Mouse (Mus musculus) gastrocnemius, postnatal 14 days (tissue): ENCODE data around the gene Zdhhc13. TPM values are rescaled to one million over a fixed set of nuclear protein-coding genes. Genes with fewer than 3 reads are reported as not detected.
A peak's percentile ranks its signal among the peaks of the same experiment; 100 is the strongest.

Experiments used
- DNase-seq: peaks from one replicate; pipeline ENCODE4 v3.0.0; 2021; ENCODE audit warnings: mixed read lengths
- intact Hi-C: fragments of 180-260 bp; cut with DNase I; formaldehyde crosslinking; loops from one replicate; pipeline ENCODE4 v1.15.1; 2025; ENCODE audit warnings: low total_unique reads
- total RNA-seq, 2 experiments: library from RNA; stranded (reverse); gene quantifications; 2 replicates each; pipeline ENCODE4 v1.2.3; 2021

Gene Zdhhc13
- total RNA-seq, 2 experiments from 2014 or later, result 4.4 to 4.7 TPM

DNA sequence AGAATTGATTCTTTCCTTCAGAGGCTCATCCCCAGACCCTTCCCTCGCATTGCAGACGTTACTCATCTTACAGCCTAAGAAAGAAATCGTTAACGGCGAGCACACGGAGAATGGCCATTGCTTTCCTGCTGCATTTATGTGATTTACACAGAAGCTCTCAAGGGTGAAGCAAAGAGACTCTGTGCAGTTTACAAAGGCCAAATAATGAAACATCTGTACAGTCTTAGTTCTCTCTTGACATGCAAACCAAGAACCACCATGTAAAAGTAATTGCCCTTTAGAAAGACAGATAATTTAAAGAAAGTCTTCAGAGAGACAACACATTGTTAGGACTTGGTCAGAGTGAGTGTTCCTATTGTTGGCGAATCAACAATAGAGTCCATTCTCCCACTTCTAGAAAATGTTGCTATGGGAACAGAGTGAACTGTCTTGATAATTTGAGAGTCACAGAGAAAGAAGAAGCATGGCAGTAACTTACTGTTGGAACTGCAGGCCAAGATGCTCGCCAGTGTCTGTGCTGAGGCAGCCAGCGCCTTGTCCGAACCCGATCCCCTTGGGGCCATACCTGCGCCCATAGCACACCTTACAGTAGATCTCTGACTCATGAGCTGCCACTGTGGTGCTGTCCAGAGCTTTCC, 46.3 kb downstream of the Zdhhc13 start:
- intact Hi-C loops, result no loop called here
- DNase-seq, result no peak

- no peak for DNase-seq
- intact Hi-C loops, result no loop called here
Observed at GRCm38 (mm10) chr7:48836949-48837348, 48.1 kb downstream of the Zdhhc13 start.

- intact Hi-C loops, result no loop called here
- DNase-seq, result no peak
Observed at GRCm38 (mm10) chr7:48838434-48838833, 49.6 kb downstream of the Zdhhc13 start.

- DNase-seq, result no peak
- intact Hi-C loops, result no loop called here
Observed at GRCm38 (mm10) chr7:48840545-48840944, 51.7 kb downstream of the Zdhhc13 start.

DNA sequence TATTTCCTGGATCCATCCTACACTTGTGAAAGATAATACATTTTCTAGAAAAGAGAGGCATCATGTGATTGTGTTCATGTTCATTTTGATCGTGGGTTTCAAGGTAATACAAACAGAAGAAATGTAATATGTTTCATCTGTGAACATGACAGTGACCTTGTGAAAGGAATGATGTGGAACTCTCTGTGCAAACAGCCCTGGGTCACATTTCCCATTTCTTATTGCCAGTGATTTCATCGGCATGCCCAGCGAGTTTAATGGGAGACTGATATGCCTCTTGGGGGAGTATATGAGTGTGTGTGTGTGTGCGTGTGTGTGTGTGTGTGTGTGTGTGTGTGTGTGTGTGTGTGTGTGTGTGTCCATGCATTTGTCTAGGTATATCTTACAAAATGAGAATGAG, 52.7 kb downstream of the Zdhhc13 start:
- intact Hi-C loops, result no loop called here
- DNase-seq, result no peak

DNA sequence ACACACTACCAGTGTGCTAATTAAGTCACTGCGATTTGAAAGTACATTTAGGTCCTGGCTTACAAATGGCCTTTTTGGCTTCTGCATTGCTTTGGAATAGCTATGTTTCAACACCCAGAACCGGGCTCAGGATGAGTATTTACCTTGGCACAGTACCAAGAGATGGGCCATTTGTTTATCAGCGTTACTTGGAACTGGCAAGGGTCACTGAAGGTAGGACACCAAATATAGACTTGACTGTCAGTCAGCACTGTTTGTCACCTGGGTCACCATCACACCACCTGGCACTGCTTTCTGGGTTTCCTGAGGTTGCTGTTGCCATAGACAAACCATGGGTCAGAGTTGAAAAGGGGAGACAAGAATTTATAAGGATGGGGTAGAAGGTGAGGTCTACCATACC, 53.5 kb downstream of the Zdhhc13 start:
- DNase-seq, result no peak
- intact Hi-C loops, result no loop called here

- intact Hi-C loops, result no loop called here
- DNase-seq, result no peak
Observed at GRCm38 (mm10) chr7:48843541-48843940, 54.7 kb downstream of the Zdhhc13 start.

DNA sequence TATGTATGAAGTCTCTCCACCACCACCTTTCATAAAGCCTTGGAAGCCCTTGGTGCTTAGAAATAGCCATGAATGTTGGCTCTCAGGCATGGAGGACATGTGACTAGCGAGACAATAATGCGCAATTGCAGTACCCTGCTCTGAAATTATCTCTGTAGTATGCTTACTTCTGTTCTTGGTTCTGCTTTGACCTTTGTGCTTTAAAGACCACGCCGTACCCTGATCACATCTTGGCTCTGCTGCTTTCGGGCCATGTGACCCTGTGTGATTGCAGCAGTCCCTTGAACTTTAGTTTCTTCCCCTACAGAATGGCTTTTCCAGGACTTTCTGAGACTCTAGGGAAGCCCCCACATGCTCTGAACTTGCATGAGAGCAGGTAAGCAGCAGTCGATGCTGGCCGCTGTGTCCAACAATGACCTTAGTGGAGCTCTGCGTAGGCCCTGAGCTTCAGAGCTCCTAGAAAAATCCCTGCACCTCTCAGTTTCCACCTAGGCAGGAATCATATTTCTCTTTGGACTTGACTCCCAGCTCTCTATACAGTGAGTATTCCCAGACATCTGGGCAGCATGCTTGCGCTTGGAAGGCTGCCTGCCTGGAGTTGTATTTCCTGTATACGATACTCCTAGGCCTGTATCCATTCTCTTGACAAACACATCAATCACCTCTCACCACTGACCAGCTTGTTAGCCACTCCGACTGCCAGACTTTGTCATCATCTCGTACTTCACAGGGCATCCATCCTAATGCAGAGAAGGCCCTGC, 56.6 kb downstream of the Zdhhc13 start:
- intact Hi-C loops, result no loop called here
- DNase-seq, result no peak

- intact Hi-C loops, result no loop called here
- DNase-seq, result no peak
Observed at GRCm38 (mm10) chr7:48846755-48847154, 58.0 kb downstream of the Zdhhc13 start.

GRCm38 (mm10) chr7:48847820-48848650, 59.2 kb downstream of the Zdhhc13 start, which contains the start of gene Csrp3:
Gene Csrp3 (minus strand): TSS chr7:48848033.
- peak; percentile 5 for DNase-seq

GRCm38 (mm10) chr7:48851529-48852104, 62.8 kb downstream of the Zdhhc13 start:
- DNase-seq, result no peak
- intact Hi-C loops, result no loop called here

More at GRCm38 (mm10) chr7:48847820-48848650, 59.2 kb downstream of the Zdhhc13 start, which contains the start of gene Csrp3:
- intact Hi-C loops, result no loop called here

DNA sequence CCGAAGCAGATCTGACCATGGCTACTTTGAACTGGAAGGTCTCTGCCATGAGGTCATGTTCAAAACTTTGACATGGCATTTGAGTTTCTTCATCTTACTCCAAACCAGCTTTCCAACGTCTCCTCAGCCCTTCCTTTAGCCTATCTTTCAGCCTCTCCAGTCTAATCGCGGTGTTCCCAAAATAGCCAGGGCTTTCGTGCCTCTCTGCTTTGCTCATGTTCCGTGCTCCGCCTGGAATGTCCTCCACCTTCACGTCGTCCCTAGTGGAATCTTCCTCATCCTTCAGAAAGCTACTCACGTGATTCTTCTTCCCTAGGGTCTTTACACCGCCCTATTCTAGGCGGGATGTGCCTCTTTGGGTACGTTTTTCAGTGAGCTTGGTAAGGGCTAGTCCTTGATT, 64.7 kb downstream of the Zdhhc13 start:
- no peak for DNase-seq
- intact Hi-C loops, result no loop called here

- no peak for DNase-seq
- intact Hi-C loops, result no loop called here
Observed at GRCm38 (mm10) chr7:48855461-48855860, 66.7 kb downstream of the Zdhhc13 start.

GRCm38 (mm10) chr7:48858257-48858656, 69.5 kb downstream of the Zdhhc13 start:
- intact Hi-C loops, result no loop called here
- DNase-seq, result no peak

DNA sequence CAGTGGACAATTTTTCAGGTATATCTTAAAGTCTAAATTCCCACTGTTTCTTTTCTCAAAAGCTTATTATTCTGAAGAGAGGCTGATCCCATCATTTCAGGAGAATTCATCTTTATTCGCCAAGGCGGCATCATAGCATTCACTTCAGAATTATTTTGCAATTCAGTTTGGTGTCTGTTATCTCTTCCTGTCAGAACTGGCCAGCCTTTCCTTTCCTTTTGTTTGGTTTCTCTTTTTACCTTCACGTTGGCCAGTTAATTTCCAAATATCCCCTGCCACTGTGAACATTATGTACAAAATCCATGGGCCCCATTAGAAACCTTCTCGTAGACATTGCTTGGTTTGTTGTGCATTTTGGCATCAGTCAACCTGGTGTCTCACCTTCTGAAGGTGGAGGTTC, 70.6 kb downstream of the Zdhhc13 start:
- no peak for DNase-seq
- intact Hi-C loops, result no loop called here

DNA sequence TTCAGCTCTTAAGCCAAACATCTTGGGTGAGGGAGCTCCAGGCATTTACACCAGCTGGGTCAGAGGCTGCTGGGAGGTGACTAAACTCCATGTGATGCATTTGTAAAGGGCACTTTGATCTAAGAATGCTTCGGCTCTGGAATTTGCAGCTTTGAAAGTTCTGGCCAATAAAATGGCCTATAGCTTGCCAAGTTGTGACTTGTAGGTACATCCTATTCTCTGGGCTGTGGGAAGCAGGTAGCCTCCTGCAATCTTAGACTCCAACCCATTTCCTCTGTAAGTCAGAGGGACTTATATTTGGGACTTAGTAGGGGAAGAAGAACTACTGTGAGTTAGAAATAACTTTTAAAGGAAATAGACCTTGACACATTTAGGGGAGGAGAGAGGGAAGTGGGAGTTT, 72.1 kb downstream of the Zdhhc13 start:
- DNase-seq, result no peak
- intact Hi-C loops, result no loop called here

- intact Hi-C loops, result no loop called here
- no peak for DNase-seq
Observed at GRCm38 (mm10) chr7:48861796-48862195, 73.0 kb downstream of the Zdhhc13 start.

DNA sequence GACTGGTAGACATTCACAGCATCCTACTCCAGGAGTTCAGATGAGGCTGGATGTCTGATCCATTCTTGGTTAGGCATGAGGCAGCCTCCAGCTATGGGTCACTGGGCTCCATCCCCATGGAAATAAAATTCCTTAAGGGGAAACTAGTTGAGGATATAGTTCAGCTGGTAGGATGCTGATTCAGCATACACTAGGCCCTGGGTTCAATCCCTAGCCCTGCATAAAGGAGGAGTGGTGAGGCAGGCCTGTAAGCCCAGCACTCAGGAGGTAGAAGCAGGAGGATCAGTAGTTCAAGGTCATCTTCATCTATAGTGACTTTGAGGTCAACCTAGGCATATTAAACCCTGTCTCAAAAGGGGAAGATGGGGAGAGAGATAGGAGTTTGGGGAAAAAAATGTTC, 75.4 kb downstream of the Zdhhc13 start:
- intact Hi-C loops, result no loop called here

GRCm38 (mm10) chr7:48864671-48865458, 76.1 kb downstream of the Zdhhc13 start:
- intact Hi-C loops, result no loop called here
- DNase-seq, result no peak

More for the DNA sequence above, 75.4 kb downstream of the Zdhhc13 start:
- no peak for DNase-seq
